Mouse (Mus musculus) retina, embryonic 14.5 days (tissue): ENCODE results near the gene Ces2h.
"Not testable (repeated sequence)": the region's sequence is repeated elsewhere in the genome, so short reads cannot be mapped to it uniquely, and the experiment has no call there.

ENCODE experiments used
- DNase-seq: peaks from one replicate; pipeline ENCODE4 v3.0.0-alpha.2; 2015; ENCODE audit warnings: low spot score

The Ces2h gene

GRCm38 (mm10) chr8:105000586-105000985 is at the start of gene Ces2h:
TSS of gene Ces2h (plus strand) at chr8:105000853.
- no peak for DNase-seq

- no peak for DNase-seq
Observed at GRCm38 (mm10) chr8:104961537-104961961, 39.1 kb upstream of the Ces2h start, which contains the start of gene Ces2g. TSS of gene Ces2g (plus strand) at chr8:104961718.

- DNase-seq: no peak
Observed at GRCm38 (mm10) chr8:104962229-104962901, 38.3 kb upstream of the Ces2h start.

GRCm38 (mm10) chr8:104963375-104963894 is 37.2 kb upstream of the Ces2h start:
- no peak for DNase-seq

GRCm38 (mm10) chr8:104984126-104984525 is 16.5 kb upstream of the Ces2h start:
- no peak for DNase-seq

- DNase-seq: no peak
Observed at GRCm38 (mm10) chr8:104984942-104985341, 15.7 kb upstream of the Ces2h start.

- no peak for DNase-seq
Observed at GRCm38 (mm10) chr8:104998191-104998590, 2.5 kb upstream of the Ces2h start.

GRCm38 (mm10) chr8:104999183-104999582 is 1.5 kb upstream of the Ces2h start:
- DNase-seq: no peak

GRCm38 (mm10) chr8:105010000-105010399 is 9.3 kb downstream of the Ces2h start:
- DNase-seq: no peak

- DNase-seq: no peak
Observed at GRCm38 (mm10) chr8:105011136-105011535, 10.5 kb downstream of the Ces2h start.

- no peak for DNase-seq
Observed at GRCm38 (mm10) chr8:105014391-105014790, 13.7 kb downstream of the Ces2h start.

- no peak for DNase-seq
Observed at GRCm38 (mm10) chr8:105021954-105022353, 21.3 kb downstream of the Ces2h start.

GRCm38 (mm10) chr8:105023087-105023486 is 22.4 kb downstream of the Ces2h start:
- no peak for DNase-seq

- peak; percentile 25 for DNase-seq
Observed at GRCm38 (mm10) chr8:105025050-105025449, 24.4 kb downstream of the Ces2h start.

- DNase-seq: no peak
Observed at GRCm38 (mm10) chr8:105043510-105043909, 42.9 kb downstream of the Ces2h start.

GRCm38 (mm10) chr8:105045824-105046401 is 45.3 kb downstream of the Ces2h start:
- no peak for DNase-seq

GRCm38 (mm10) chr8:105048371-105048854 is 47.8 kb downstream of the Ces2h start, which contains the start of gene Ces3a:
TSS of gene Ces3a (plus strand) at chr8:105048601.
- no peak for DNase-seq

- no peak for DNase-seq
Observed at GRCm38 (mm10) chr8:105056211-105056610, 55.6 kb downstream of the Ces2h start.

GRCm38 (mm10) chr8:105060056-105060455 is 59.4 kb downstream of the Ces2h start:
- no peak for DNase-seq

GRCm38 (mm10) chr8:105066761-105067160 is 66.1 kb downstream of the Ces2h start:
- peak; percentile 77 for DNase-seq

- not testable (repeated sequence) for DNase-seq
Observed at GRCm38 (mm10) chr8:105067905-105068304, 67.3 kb downstream of the Ces2h start.

GRCm38 (mm10) chr8:105068971-105069370 is 68.3 kb downstream of the Ces2h start:
- no peak for DNase-seq
